Mouse (Mus musculus): Measurements from ENCODE around the gene Zfp184.

The Zfp184 gene

GRCm38 (mm10) chr13:21992550-21992949, 47.7 kb downstream of the Zfp184 start:
- no peak for DNase-seq (ENCODE audit: low read depth)

GRCm38 (mm10) chr13:21993957-21994738, 49.3 kb downstream of the Zfp184 start:
- no peak for DNase-seq (ENCODE audit: low read depth)

GRCm38 (mm10) chr13:21994896-21995295, 50.0 kb downstream of the Zfp184 start:
- DNase-seq (ENCODE audit: low read depth): no peak

- DNase-seq (ENCODE audit: low read depth): no peak
Measured at GRCm38 (mm10) chr13:21995331-21995914, 50.5 kb downstream of the Zfp184 start.

GRCm38 (mm10) chr13:21996101-21996839, 51.4 kb downstream of the Zfp184 start:
- peak; percentile 45 for DNase-seq (ENCODE audit: low read depth)

- no peak for DNase-seq (ENCODE audit: low read depth)
Measured at GRCm38 (mm10) chr13:21996840-21997185, 51.9 kb downstream of the Zfp184 start.

GRCm38 (mm10) chr13:21997201-21997820, 52.4 kb downstream of the Zfp184 start:
- no peak for DNase-seq (ENCODE audit: low read depth)

GRCm38 (mm10) chr13:21997821-21998220, 52.9 kb downstream of the Zfp184 start:
- DNase-seq (ENCODE audit: low read depth): no peak

- no peak for DNase-seq (ENCODE audit: low read depth)
Measured at GRCm38 (mm10) chr13:21998412-21998811, 53.5 kb downstream of the Zfp184 start.

- DNase-seq (ENCODE audit: low read depth): no peak
Measured at GRCm38 (mm10) chr13:21999147-21999546, 54.3 kb downstream of the Zfp184 start.

- peak; percentile 90 for DNase-seq (ENCODE audit: low read depth)
Measured at GRCm38 (mm10) chr13:22001346-22001745, 56.5 kb downstream of the Zfp184 start.

- DNase-seq (ENCODE audit: low read depth): peak; percentile 91
Measured at GRCm38 (mm10) chr13:22001823-22002222, 56.9 kb downstream of the Zfp184 start.

GRCm38 (mm10) chr13:22005605-22006333, 60.9 kb downstream of the Zfp184 start:
- DNase-seq (ENCODE audit: low read depth): peak; percentile 89

- peak; percentile 89 for DNase-seq (ENCODE audit: low read depth)
Measured at GRCm38 (mm10) chr13:22006334-22007120, 61.6 kb downstream of the Zfp184 start.

GRCm38 (mm10) chr13:22007121-22007510, 62.2 kb downstream of the Zfp184 start:
- DNase-seq (ENCODE audit: low read depth): no peak

- DNase-seq (ENCODE audit: low read depth): no peak
Measured at GRCm38 (mm10) chr13:22007872-22008271, 63.0 kb downstream of the Zfp184 start.

GRCm38 (mm10) chr13:22008707-22009106, 63.8 kb downstream of the Zfp184 start:
- DNase-seq (ENCODE audit: low read depth): no peak

- no peak for DNase-seq (ENCODE audit: low read depth)
Measured at GRCm38 (mm10) chr13:22009642-22010041, 64.7 kb downstream of the Zfp184 start, which contains the start of gene Prss16. Gene Prss16 (minus strand): TSS chr13:22009742.

Measured in 416B (cell line).